Mouse (Mus musculus) CH12.LX (cell line): ENCODE measurements at regions not wholly inside any gene's neighbourhood (a gene's known extent, or its start where the extent isn't known, plus 50 kb on each side); places are given as distances from the start of the nearest gene placed in this dataset.

Experiments
- DNase-seq: peaks from one replicate; pipeline ENCODE4 v3.0.0-alpha.2; 2013; ENCODE audit errors: extremely low read depth
- H3K27ac ChIP-seq: 2 replicates; pipeline ENCODE4 v1.5.1; 2012; ENCODE audit warnings: low read depth, mild to moderate bottlenecking, control low read depth, moderate library complexity; ENCODE audit not compliant: insufficient read depth
- H3K27me3 ChIP-seq: replicated peaks from 2 replicates; pipeline ENCODE3; 2012; ENCODE audit warnings: inconsistent platforms
- H3K36me3 ChIP-seq, 2 experiments: replicated peaks in 1 of 2; 2 replicates each; pipeline versions ENCODE3 to v1.6.1; 2012; ENCODE audit warnings: inconsistent platforms in 1 of 2, low read length in 1 of 2, mild to moderate bottlenecking in 1 of 2, mixed read lengths in 1 of 2, moderate library complexity in 1 of 2; ENCODE audit not compliant: control insufficient read depth in 1 of 2, insufficient read depth in 1 of 2
- H3K4me1 ChIP-seq, 2 experiments: 2 replicates each; pipeline ENCODE4 v1.6.1; 2012; ENCODE audit warnings: inconsistent platforms in 1 of 2, moderate library complexity in 1 of 2; ENCODE audit not compliant: insufficient read depth in 2 of 2, control insufficient read depth in 1 of 2
- H3K4me2 ChIP-seq: 2 replicates; pipeline ENCODE4 v1.6.1; 2012; ENCODE audit warnings: low read depth, mild to moderate bottlenecking, control low read depth; ENCODE audit not compliant: poor library complexity, insufficient read depth, severe bottlenecking
- H3K4me3 ChIP-seq, 3 experiments: fragments of 150-350 bp in 1 of 3; sonication (generic) in 1 of 3; replicated peaks in 1 of 3; 2 replicates each; pipeline versions ENCODE3 to v1.5.1; 2011 to 2012; ENCODE audit warnings: low read depth in 2 of 3, low read length in 2 of 3, mild to moderate bottlenecking in 2 of 3, moderate library complexity in 2 of 3, control low read depth in 1 of 3, improper control_type of control experiment in 1 of 3, inconsistent platforms in 1 of 3, mixed read lengths in 1 of 3; ENCODE audit not compliant: poor library complexity in 1 of 3
- H3K79me2 ChIP-seq: replicated peaks from 2 replicates; pipeline ENCODE4 v1.6.1; 2012; ENCODE audit warnings: mild to moderate bottlenecking, moderate library complexity; ENCODE audit not compliant: control insufficient read depth, poor library complexity, insufficient read depth, severe bottlenecking; ENCODE audit errors: extremely low read depth
- H3K9ac ChIP-seq: 2 replicates; pipeline ENCODE4 v1.6.1; 2012; ENCODE audit warnings: low read depth, mild to moderate bottlenecking, control low read depth, moderate library complexity; ENCODE audit not compliant: insufficient read depth
- H3K9me3 ChIP-seq: replicated peaks from 2 replicates; pipeline ENCODE3; 2012; ENCODE audit warnings: low read length, inconsistent platforms, mixed read lengths
- CHD1 ChIP-seq: IDR thresholded peaks from 2 replicates; pipeline ENCODE4 v1.6.1; 2012; ENCODE audit warnings: low read depth, low read length, improper control_type of control experiment, inconsistent platforms
- E2F4 ChIP-seq: IDR thresholded peaks from 2 replicates; pipeline ENCODE4 v1.6.1; 2011; ENCODE audit warnings: low read depth, low read length, improper control_type of control experiment; ENCODE audit not compliant: insufficient replicate concordance
- ELF1 ChIP-seq: IDR thresholded peaks from 2 replicates; pipeline ENCODE4 v1.6.1; 2014; ENCODE audit warnings: low read depth, mild to moderate bottlenecking, inconsistent platforms, low read length, improper control_type of control experiment
- GABPA ChIP-seq: IDR thresholded peaks from 2 replicates; pipeline ENCODE4 v1.6.1; 2012; ENCODE audit warnings: low read depth, low read length, improper control_type of control experiment, inconsistent platforms; ENCODE audit not compliant: insufficient replicate concordance
- JUND ChIP-seq: conservative IDR thresholded peaks from 2 replicates; pipeline ENCODE4 v1.6.1; 2011; ENCODE audit warnings: low read depth, low read length, improper control_type of control experiment
- MAZ ChIP-seq: IDR thresholded peaks from 2 replicates; pipeline ENCODE4 v1.6.1; 2012; ENCODE audit warnings: low read depth, mild to moderate bottlenecking, inconsistent platforms, low read length, improper control_type of control experiment, moderate library complexity
- MXI1 ChIP-seq: IDR thresholded peaks from 2 replicates; pipeline ENCODE4 v1.6.1; 2011; ENCODE audit warnings: mild to moderate bottlenecking, low read depth, low read length, improper control_type of control experiment
- MYC ChIP-seq: IDR thresholded peaks from 2 replicates; pipeline ENCODE4 v1.6.1; 2011; ENCODE audit warnings: low read depth, mild to moderate bottlenecking, improper control_type of control experiment, low read length
- NELFE ChIP-seq: IDR thresholded peaks from 2 replicates; pipeline ENCODE4 v1.6.1; 2011; ENCODE audit warnings: low read depth, low read length, improper control_type of control experiment
- NRF1 ChIP-seq: IDR thresholded peaks from 2 replicates; pipeline ENCODE4 v1.6.1; 2014; ENCODE audit warnings: low read depth, mild to moderate bottlenecking, inconsistent platforms, low read length, improper control_type of control experiment, moderate library complexity
- SMC3 ChIP-seq: IDR thresholded peaks from 2 replicates; pipeline ENCODE4 v1.6.1; 2011; ENCODE audit warnings: low read depth, low read length, improper control_type of control experiment
- TCF12 ChIP-seq: IDR thresholded peaks from 2 replicates; pipeline ENCODE4 v1.6.1; 2014; ENCODE audit warnings: low read depth, mild to moderate bottlenecking, inconsistent platforms, low read length, improper control_type of control experiment
- ZMIZ1 ChIP-seq: IDR thresholded peaks from 2 replicates; pipeline ENCODE4 v1.6.1; 2012; ENCODE audit warnings: low read depth, mild to moderate bottlenecking, inconsistent platforms, low read length, improper control_type of control experiment
- dilution Hi-C: fragments of 300-500 bp; cut with MboI; formaldehyde crosslinking; loops from 2 replicates; pipeline ENCODE4 v1.14.3; 2020; ENCODE audit warnings: low sequenced_read_pairs; ENCODE audit not compliant: extremely low pct_unique_long_range_greater_than_20kb, extremely low pct_ligation_motif_present
- in situ Hi-C: fragments of 300-500 bp; cut with MboI; formaldehyde crosslinking; loops from 3 replicates; pipeline ENCODE4 v1.14.3; 2019; ENCODE audit warnings: low sequenced_read_pairs, low pct_ligation_motif_present, low pct_unique_long_range_greater_than_20kb, mixed read lengths

DNA sequence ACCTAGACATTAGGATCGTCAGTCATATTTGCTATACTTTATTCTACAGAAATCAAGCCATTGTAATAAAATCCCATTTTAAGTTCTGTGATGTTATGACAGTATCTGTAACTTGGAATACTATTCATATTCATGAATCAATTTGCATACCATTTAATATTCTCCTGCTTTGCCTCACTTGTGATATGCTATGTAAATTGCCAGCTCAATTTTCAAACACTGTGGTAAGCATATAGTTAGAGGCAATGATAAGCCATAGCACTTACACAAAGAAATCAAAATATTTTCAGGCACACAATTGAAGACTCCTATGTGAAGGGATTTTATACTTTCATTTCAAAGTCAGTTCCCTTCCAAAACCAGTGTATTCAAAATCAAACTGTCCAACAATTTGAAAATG lies 175.9 kb downstream of the 4931408C20Rik start:
- Histone ChIP-seq H3K9me3 (peaks cover 35% of the 10 kb centered on the region), H3K27me3 (no peaks in the 10 kb centered on the region), H3K79me2 (no peaks in the 10 kb centered on the region), H3K9ac (no peak overlapping the region), H3K36me3 (no peaks in the 10 kb centered on the region), H3K4me3 (no peak overlapping the region), H3K4me1 (no peaks in the 10 kb centered on the region), H3K27ac (no peak overlapping the region), H3K4me2 (no peak overlapping the region)
- TF ChIP-seq NRF1 (no peak), NELFE (no peak), SMC3 (no peak), MXI1 (no peak), E2F4 (no peak), CHD1 (no peak), ZMIZ1 (no peak), ELF1 (no peak), MAZ (no peak), TCF12 (no peak), JUND (no peak), GABPA (no peak), MYC (no peak)
- dilution Hi-C loops: no loop called here
- no peak for DNase-seq
- in situ Hi-C loops: no loop called here
